Mouse (Mus musculus): ENCODE measurements around the gene Tmem175.
"Not testable (repeated sequence)": the region's sequence is repeated elsewhere in the genome, so short reads cannot be mapped to it uniquely, and the experiment has no call there.

DNA sequence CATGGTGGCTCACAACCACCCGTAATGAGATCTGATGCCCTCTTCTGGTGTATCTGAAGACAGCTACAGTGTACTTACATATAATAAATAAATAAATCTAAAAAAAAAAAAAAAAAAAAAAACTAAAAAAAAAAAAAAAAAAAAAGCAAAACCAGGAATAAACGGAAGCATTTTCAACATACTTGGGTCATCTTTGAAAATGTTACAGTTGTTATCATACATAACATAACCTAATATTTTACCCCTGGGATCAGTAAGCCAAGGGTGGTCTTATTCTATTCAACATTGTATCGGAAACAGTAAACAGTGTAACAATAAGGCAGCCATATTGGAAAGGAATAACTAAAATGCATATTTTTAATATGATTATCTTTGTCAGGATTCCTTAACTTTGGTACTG is 4.5 kb downstream of the Tmem175 start:
- not testable (repeated sequence) for TF ChIP-seq CTCF (IDR thresholded peaks at IDR 0.05; ENCODE audit: insufficient read depth, low read length); POLR2A (IDR thresholded peaks at IDR 0.05; ENCODE audit: borderline replicate concordance, extremely low read depth, low read depth, low read length)

Data from lung, adult 2 months (tissue).